Mouse (Mus musculus) brain, adult 2 months (tissue): ENCODE measurements around the gene Adcy5.

Source experiments
- DNase-seq: peaks from one replicate; pipeline ENCODE4 v3.0.0; 2011; ENCODE audit warnings: low read depth, low spot score

The Adcy5 gene

GRCm38 (mm10) chr16:35156306-35156695 lies 1.6 kb downstream of the Adcy5 start:
- DNase-seq = peak; percentile 67

- no peak for DNase-seq
Measured at GRCm38 (mm10) chr16:35156832-35157231, 2.2 kb downstream of the Adcy5 start.

- peak; percentile 61 for DNase-seq
Measured at GRCm38 (mm10) chr16:35159532-35159931, 4.9 kb downstream of the Adcy5 start.

GRCm38 (mm10) chr16:35159991-35160390 lies 5.3 kb downstream of the Adcy5 start:
- peak; percentile 88 for DNase-seq

GRCm38 (mm10) chr16:35164361-35165224 lies 9.9 kb downstream of the Adcy5 start:
- DNase-seq = peak; percentile 90

GRCm38 (mm10) chr16:35165361-35165760 lies 10.7 kb downstream of the Adcy5 start:
- peak; percentile 41 for DNase-seq

- DNase-seq = peak; percentile 74
Measured at GRCm38 (mm10) chr16:35165788-35166187, 11.1 kb downstream of the Adcy5 start.

GRCm38 (mm10) chr16:35169431-35169830 lies 14.8 kb downstream of the Adcy5 start:
- no peak for DNase-seq

GRCm38 (mm10) chr16:35172195-35172594 lies 17.5 kb downstream of the Adcy5 start:
- DNase-seq = peak; percentile 51

- DNase-seq = no peak
Measured at GRCm38 (mm10) chr16:35178516-35178915, 23.8 kb downstream of the Adcy5 start.

GRCm38 (mm10) chr16:35179082-35179481 lies 24.4 kb downstream of the Adcy5 start:
- DNase-seq = peak; percentile 67

- peak; percentile 58 for DNase-seq
Measured at GRCm38 (mm10) chr16:35183161-35183560, 28.5 kb downstream of the Adcy5 start.

- peak; percentile 69 for DNase-seq
Measured at GRCm38 (mm10) chr16:35188111-35188510, 33.4 kb downstream of the Adcy5 start.

- peak; percentile 43 for DNase-seq
Measured at GRCm38 (mm10) chr16:35189420-35190141, 34.9 kb downstream of the Adcy5 start.

- no peak for DNase-seq
Measured at GRCm38 (mm10) chr16:35190777-35191176, 36.1 kb downstream of the Adcy5 start.

- peak; percentile 74 for DNase-seq
Measured at GRCm38 (mm10) chr16:35191271-35191670, 36.6 kb downstream of the Adcy5 start.

- no peak for DNase-seq
Measured at GRCm38 (mm10) chr16:35192471-35192870, 37.8 kb downstream of the Adcy5 start.

- DNase-seq = no peak
Measured at GRCm38 (mm10) chr16:35193357-35193756, 38.7 kb downstream of the Adcy5 start.

GRCm38 (mm10) chr16:35199721-35200431 lies 45.2 kb downstream of the Adcy5 start:
- DNase-seq = peak; percentile 61

- peak; percentile 66 for DNase-seq
Measured at GRCm38 (mm10) chr16:35200432-35201142, 45.9 kb downstream of the Adcy5 start.

- no peak for DNase-seq
Measured at GRCm38 (mm10) chr16:35201281-35201680, 46.6 kb downstream of the Adcy5 start.
